Mouse (Mus musculus) cerebellum, adult 11-12 months (tissue): ENCODE data around the gene Taf6l.
"Not testable (repeated sequence)": the region's sequence is repeated elsewhere in the genome, so short reads cannot be mapped to it uniquely, and the experiment has no call there.

Experiments used
- DNase-seq: peaks from one replicate; pipeline ENCODE4 v3.0.0; 2022

The Taf6l gene

DNA sequence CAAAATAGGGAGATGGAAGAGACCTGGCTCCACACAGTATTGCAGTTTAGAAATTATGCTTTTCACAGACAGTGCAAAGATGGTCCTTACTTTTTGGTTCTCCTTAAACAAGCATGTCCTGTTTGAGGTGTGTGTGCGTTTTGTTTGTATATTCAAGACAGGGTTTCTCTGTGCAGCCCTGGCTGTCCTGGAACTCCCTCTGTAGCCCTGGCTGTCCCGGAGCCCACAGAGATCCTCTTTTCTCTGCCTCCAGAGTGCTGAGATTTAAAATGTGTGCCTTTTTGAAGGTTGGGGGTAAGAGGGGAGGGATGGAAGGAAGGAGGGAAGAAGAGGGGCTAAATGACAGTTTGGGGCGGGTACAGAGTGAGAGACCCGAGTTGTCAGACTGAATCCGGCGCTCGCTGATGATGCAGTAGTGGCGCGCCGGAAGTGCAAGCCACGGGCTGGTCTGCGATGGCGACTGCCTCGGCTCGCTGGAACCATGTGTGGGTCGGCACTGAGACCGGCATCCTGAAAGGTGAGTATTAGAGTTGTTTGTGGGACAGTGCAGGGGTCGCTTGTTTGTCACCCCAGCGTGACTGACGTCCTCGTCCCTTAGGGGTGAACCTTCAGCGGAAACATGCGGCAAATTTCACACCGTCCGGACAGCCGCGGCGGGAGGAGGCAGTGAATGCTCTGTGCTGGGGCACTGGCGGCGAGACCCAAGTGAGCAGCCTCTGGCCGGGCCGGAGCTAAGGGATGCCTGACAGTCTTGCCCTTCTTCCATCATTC, 50.6 kb downstream of the Taf6l start, which contains the start of gene Wdr74:
Wdr74 (plus strand) TSS at position 439 of the 771 bp plus-strand sequence.
- DNase-seq = peak; percentile 88

DNA sequence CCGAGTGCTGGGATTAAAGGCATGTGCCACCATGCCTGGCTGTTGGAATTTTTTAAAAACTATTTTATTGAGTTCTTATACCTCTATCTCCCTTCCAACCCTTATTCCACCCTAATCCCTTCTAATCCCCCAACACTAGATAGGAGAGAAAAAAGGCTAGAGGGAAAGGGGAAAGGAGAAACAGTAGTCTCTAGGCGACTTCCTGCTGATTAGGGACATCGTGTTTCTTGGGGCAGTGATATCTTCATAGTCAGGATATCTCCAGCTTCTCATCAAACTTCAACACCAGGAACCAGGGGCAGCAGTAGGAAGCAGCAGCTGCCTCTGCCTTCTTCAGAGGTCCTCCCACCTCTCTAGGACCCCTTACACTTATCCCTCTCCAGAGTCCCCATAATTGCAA, 51.9 kb downstream of the Taf6l start:
- no peak for DNase-seq

DNA sequence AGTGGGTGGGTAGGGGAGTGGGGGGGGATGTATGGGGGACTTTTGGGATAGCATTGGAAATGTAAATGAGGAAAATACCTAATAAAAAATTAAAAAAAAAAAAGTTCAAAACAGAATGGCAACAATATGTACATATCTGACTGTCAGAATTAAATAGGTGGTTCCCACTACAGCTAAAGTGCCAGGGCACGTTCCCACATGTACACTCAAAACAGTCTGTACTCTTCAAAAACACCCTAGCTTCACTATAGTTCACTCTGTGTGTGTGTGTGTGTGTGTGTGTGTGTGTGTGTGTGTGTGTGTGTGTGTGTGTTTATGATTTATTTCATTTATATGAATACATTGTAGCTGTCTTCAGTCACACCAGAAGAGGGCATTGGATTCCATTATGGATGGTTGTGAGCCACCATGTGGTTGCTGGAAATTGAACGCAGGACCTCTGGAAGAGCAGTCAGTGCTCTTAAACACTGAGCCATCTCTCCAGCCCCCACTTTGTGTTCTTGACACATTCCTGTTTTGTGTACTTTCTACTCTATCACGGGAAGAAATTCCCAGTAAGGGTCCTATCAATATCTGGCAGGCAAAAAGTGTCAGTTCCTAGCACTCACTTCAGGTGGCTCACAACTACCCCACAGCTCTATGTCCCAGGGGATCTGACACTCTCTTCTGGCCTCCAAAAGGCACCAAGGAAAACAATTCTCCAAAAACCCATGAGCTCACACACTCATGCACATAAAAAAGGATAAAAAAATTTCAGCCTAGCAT, 57.7 kb downstream of the Taf6l start:
- DNase-seq = not testable (repeated sequence)

DNA sequence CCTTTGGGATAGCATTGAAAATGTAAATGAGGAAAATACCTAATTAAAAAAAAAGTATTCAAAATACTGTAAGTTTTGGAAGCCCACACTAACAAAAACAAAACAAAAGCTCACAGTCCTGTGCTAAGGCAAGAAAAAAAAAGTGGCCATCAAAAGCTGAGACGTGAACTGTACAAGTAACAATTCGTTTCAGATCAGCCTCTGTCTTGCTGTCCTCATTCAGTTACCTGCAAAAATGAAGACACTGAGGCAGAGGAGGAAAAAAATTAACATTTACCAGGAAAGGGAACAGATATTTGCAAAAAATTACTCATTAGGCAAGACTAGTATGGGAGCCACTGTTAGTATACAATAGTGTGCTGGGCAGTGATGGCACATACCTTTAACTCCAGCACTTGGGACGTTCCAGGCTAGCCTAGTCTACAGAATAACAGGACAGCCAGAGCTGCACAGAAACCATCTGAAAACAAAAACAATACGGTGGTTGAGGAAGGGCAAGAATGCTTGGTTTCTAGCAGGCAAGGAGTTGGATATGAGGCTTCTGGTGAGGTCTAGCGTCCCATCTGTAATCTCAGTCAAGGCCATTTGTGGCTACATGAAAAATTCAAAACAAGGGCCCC, 58.6 kb downstream of the Taf6l start:
- DNase-seq = no peak

- no peak for DNase-seq
Measured at GRCm38 (mm10) chr19:8726609-8727390, 59.4 kb downstream of the Taf6l start.

GRCm38 (mm10) chr19:8725081-8725613, 61.1 kb downstream of the Taf6l start:
- no peak for DNase-seq
